Mouse (Mus musculus): ENCODE measurements around the gene Ccr1l1. TPM values are rescaled to one million over a fixed set of nuclear protein-coding genes. Genes with fewer than 3 reads are reported as not detected.

The Ccr1l1 gene
- 0.09 TPM in 1 of 2 replicates, not detected in the other for polyA plus RNA-seq (2012; rRNA removed)

GRCm38 (mm10) chr9:123978308-123978707 lies at the start of gene Ccr1l1:
Gene Ccr1l1, minus strand, starts transcription at chr9:123978408.
- TF ChIP-seq CTCF (IDR thresholded peaks at IDR 0.05; ENCODE audit: borderline replicate concordance, extremely low read depth, insufficient read depth, insufficient read length) (no peak), POLR2A (IDR thresholded peaks at IDR 0.05; ENCODE audit: borderline replicate concordance, extremely low read depth, insufficient read depth, insufficient read length, poor library complexity, severe bottlenecking) (no peak)

DNA sequence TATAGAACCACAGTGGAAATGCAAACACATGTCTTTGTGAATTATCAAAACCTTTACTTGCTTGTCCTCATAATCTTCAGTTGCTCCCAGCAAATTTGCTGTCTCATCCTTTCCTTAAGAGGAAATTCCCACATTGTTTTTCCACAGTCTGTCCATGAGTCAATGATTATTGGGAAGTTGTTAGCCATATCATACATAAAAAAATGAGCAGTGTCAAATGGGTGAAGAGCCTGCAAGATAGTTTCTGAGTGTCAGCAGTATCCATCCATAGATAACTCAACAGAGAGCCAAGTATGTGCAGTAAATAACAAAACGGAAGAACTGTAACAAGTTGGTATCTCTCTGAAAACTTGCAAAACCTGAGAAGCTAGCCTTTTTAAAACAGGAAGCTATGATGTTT lies 43.5 kb upstream of the Ccr1l1 start, which contains the start of gene Ccr3:
TSS of gene Ccr3 (plus strand) at position 301 of the 400 bp plus-strand sequence.
- no peak for DNase-seq (ENCODE audit: low read depth)
- TF ChIP-seq POLR2A (IDR thresholded peaks at IDR 0.05; ENCODE audit: borderline replicate concordance, extremely low read depth, insufficient read depth, insufficient read length, poor library complexity, severe bottlenecking) (no peak), CTCF (IDR thresholded peaks at IDR 0.05; ENCODE audit: borderline replicate concordance, extremely low read depth, insufficient read depth, insufficient read length) (no peak)

More at GRCm38 (mm10) chr9:123978308-123978707, at the start of gene Ccr1l1:
- DNase-seq (ENCODE audit: low read depth): no peak

GRCm38 (mm10) chr9:124019887-124020286 lies 41.7 kb upstream of the Ccr1l1 start:
- TF ChIP-seq CTCF (IDR thresholded peaks at IDR 0.05; ENCODE audit: borderline replicate concordance, extremely low read depth, insufficient read depth, insufficient read length): no peak
- no peak for TF ChIP-seq POLR2A (IDR thresholded peaks at IDR 0.05; ENCODE audit: borderline replicate concordance, extremely low read depth, insufficient read depth, insufficient read length, poor library complexity, severe bottlenecking)
- no peak for DNase-seq (ENCODE audit: low read depth)

DNA sequence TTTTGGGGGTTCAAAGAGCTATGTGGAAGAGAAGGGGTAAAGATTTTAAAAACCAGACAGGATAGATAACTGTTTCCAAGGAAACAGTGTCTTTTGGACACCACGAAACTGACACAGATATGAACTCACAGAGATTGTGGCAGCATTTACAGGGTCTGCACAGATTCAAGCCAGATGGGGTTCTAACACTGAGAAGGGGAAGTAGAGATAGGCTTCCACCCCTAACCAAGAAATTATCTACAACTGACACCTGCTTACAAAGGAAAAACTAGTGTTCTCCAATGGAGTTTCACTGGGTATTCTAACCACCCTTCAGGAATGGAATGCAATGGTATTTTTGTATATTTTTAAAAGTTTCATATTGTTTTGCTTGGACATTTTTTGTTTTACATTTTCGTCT lies 37.8 kb upstream of the Ccr1l1 start:
- no peak for TF ChIP-seq POLR2A (IDR thresholded peaks at IDR 0.05; ENCODE audit: borderline replicate concordance, extremely low read depth, insufficient read depth, insufficient read length, poor library complexity, severe bottlenecking)

GRCm38 (mm10) chr9:124014985-124015652 lies 36.9 kb upstream of the Ccr1l1 start:
- DNase-seq (ENCODE audit: low read depth): no peak
- no peak for TF ChIP-seq CTCF (IDR thresholded peaks at IDR 0.05; ENCODE audit: borderline replicate concordance, extremely low read depth, insufficient read depth, insufficient read length)

More for the DNA sequence above, 37.8 kb upstream of the Ccr1l1 start:
- no peak for DNase-seq (ENCODE audit: low read depth)

DNA sequence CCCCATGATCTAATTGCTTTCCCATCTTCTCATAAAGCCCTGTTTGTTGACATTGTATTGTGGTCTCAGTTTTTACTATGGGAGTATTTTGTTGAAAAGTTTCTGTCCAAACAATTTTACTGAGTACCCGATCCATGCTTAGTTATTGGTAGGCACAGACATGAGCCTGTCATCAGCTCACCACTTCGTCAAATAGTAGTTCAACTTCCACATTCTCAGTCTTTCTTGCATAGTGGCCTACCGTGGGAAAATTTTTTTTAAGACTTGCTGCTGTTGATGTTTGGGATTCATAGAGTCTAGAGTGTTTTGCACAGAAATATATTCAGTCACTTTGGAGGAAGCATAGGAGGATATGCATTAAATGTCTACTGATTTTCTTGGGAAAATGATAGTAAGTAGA lies 35.1 kb upstream of the Ccr1l1 start:
- TF ChIP-seq POLR2A (IDR thresholded peaks at IDR 0.05; ENCODE audit: borderline replicate concordance, extremely low read depth, insufficient read depth, insufficient read length, poor library complexity, severe bottlenecking): no peak
- no peak for DNase-seq (ENCODE audit: low read depth)

- TF ChIP-seq CTCF (IDR thresholded peaks at IDR 0.05; ENCODE audit: borderline replicate concordance, extremely low read depth, insufficient read depth, insufficient read length) (no peak), POLR2A (IDR thresholded peaks at IDR 0.05; ENCODE audit: borderline replicate concordance, extremely low read depth, insufficient read depth, insufficient read length, poor library complexity, severe bottlenecking) (no peak)
- no peak for DNase-seq (ENCODE audit: low read depth)
Observed at GRCm38 (mm10) chr9:124012691-124013090, 34.5 kb upstream of the Ccr1l1 start.

DNA sequence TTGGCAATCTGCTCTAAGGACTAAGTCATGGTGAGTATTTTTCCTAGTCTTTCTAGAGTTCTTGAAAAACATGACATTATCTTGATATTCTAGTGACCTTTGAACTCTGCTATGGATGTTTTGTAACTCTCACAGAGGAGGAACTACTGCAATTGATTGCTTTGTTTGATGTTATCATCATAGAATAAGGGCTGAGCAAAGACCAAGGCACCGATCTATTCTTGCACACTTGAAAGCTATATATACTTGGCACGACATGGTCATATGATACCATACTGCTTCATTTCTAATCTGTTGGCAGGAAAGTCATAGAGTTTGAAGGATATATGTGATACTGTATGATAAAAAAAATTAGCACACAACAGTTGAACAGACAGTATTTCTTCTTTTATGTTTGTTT lies 21.6 kb upstream of the Ccr1l1 start:
- no peak for TF ChIP-seq CTCF (IDR thresholded peaks at IDR 0.05; ENCODE audit: borderline replicate concordance, extremely low read depth, insufficient read depth, insufficient read length)
- no peak for TF ChIP-seq POLR2A (IDR thresholded peaks at IDR 0.05; ENCODE audit: borderline replicate concordance, extremely low read depth, insufficient read depth, insufficient read length, poor library complexity, severe bottlenecking)

GRCm38 (mm10) chr9:123997719-123998118 lies 19.5 kb upstream of the Ccr1l1 start:
- TF ChIP-seq POLR2A (IDR thresholded peaks at IDR 0.05; ENCODE audit: borderline replicate concordance, extremely low read depth, insufficient read depth, insufficient read length, poor library complexity, severe bottlenecking) (no peak), CTCF (IDR thresholded peaks at IDR 0.05; ENCODE audit: borderline replicate concordance, extremely low read depth, insufficient read depth, insufficient read length) (no peak)
- no peak for DNase-seq (ENCODE audit: low read depth)

More for the DNA sequence above, 21.6 kb upstream of the Ccr1l1 start:
- no peak for DNase-seq (ENCODE audit: low read depth)

DNA sequence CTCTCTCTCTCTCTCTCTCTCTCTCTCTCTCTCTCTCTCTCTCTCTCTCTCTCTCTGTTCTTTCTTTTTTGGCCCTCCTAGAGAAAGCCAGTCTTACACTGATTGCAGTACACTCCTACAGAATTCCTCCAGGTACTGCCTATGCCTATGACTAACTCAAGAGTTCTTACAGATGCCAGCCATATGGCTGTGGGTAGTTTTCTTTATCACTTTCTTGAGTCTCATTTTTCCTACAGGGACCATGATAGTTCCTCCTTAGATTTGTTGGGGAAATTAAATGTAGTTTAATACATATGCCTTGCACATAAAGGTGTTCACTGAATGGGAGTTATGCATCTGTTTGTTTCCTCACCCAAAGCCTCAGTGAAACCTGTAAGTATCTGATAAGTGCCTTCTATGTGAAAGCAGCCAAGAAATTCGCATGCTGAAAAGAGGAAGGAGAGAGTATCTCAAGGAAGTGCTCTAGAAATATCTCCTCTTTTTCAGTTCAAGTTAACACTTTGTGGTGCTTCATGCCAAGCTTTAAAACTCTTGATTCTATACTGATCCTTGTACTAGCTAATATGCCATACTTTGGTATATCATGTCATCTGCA lies 13.2 kb upstream of the Ccr1l1 start:
- no peak for DNase-seq (ENCODE audit: low read depth)
- TF ChIP-seq CTCF (IDR thresholded peaks at IDR 0.05; ENCODE audit: borderline replicate concordance, extremely low read depth, insufficient read depth, insufficient read length): no peak
- TF ChIP-seq POLR2A (IDR thresholded peaks at IDR 0.05; ENCODE audit: borderline replicate concordance, extremely low read depth, insufficient read depth, insufficient read length, poor library complexity, severe bottlenecking): no peak

DNA sequence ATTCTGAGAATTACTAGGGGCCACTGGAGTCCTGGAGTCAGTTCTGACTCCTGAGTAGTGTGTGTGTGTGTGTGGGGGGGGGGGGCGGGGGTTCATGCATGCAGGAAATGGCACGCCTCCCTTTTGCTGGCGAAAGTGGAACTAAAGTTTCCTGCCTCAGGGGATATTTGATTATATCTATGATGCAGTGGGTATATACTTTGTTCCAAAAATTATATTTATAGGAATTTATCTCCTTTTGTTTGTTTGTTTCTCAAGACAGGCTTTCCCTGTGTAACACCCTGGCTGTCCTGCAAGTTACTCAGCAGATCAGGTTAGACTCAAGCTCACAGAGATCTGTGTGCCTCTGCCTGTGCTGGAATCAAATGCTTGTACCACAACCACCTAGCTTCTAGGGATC lies 11.5 kb upstream of the Ccr1l1 start:
- no peak for DNase-seq (ENCODE audit: low read depth)
- TF ChIP-seq CTCF (IDR thresholded peaks at IDR 0.05; ENCODE audit: borderline replicate concordance, extremely low read depth, insufficient read depth, insufficient read length): no peak
- TF ChIP-seq POLR2A (IDR thresholded peaks at IDR 0.05; ENCODE audit: borderline replicate concordance, extremely low read depth, insufficient read depth, insufficient read length, poor library complexity, severe bottlenecking): no peak

DNA sequence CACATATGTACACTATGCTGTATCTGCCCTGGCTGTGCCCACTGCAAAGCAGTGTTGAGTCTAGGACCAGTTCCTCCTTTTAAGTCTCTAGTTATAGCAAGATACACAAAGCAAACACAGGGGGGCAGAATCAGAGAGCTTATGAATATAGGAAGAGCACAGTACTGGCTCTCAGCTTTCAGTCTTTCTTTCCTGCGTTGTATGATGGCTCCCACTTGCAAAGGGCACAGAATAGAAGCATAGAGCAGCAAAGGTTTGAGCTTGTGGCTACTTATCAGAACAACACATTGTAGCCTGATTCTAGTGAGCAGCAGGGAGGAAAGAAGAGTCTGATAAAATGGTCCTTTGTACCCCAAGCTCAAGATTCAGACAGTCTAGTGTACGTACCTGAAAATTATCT lies 8.0 kb upstream of the Ccr1l1 start:
- peak; percentile 4 for DNase-seq (ENCODE audit: low read depth)
- no peak for TF ChIP-seq POLR2A (IDR thresholded peaks at IDR 0.05; ENCODE audit: borderline replicate concordance, extremely low read depth, insufficient read depth, insufficient read length, poor library complexity, severe bottlenecking)
- no peak for TF ChIP-seq CTCF (IDR thresholded peaks at IDR 0.05; ENCODE audit: borderline replicate concordance, extremely low read depth, insufficient read depth, insufficient read length)
